Mouse (Mus musculus) right cerebral cortex, adult 2 months (tissue): ENCODE measurements around the gene Vmn1r60.
"Not testable (repeated sequence)": the region's sequence is repeated elsewhere in the genome, so short reads cannot be mapped to it uniquely, and the experiment has no call there.

Experiments
- DNase-seq, 2 experiments: peaks; one replicate each; pipeline ENCODE4 v3.0.0; 2021 to 2022; ENCODE audit warnings: low spot score in 2 of 2

Gene Vmn1r60

DNA sequence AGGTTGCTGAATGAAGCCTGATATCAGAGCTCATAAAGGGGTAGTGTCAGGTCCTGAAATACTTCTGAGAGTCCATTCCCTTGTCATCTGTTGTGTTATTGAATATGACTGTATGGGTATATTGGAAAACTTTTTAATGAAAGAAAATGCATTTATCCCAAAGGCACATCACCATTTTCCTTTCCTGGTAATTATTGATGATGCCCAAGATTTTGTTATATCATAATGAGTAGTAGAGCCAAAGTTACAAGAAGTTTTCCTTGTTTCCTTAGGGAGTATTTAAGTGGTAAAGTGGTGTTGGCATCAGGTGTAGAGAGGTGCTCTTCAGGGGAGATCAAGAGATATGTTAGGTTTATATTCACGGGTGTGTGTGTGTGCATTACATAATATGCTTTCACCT is at the start of gene Vmn1r60:
TSS of gene Vmn1r60 (minus strand) at position 101 of the 400 bp plus-strand sequence.
- DNase-seq = not testable (repeated sequence)

DNA sequence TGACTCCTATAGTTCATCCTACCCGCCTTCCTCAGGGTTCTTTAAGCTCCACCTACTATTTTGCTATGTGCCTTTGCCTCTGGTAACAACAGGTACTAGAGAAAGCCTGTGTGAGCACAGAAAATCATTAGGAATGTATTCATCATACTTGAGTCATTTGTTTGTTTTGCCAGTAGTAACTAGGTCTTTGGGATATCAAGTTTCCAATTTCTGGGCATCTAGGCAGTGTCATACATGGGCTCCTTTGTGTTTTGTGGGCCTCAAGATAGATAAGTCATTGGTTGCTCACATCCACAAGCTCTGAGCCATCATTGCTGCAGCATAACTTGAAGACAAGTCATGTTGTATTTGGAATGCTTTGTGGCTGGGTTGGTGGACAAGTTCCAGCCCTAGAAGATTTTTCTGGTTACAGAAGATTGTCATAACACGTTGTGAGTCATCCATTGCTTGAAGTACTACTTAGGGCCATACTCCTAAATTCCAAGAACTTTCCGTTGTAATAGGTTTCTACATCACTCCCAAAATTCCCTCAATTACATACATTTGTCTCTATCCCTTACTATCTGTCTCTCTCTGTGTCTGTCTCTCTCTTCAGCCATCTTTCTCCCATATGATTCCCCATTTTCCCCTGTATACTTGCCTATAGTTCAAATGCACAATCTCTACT is 6.2 kb downstream of the Vmn1r60 start:
- not testable (repeated sequence) for DNase-seq

DNA sequence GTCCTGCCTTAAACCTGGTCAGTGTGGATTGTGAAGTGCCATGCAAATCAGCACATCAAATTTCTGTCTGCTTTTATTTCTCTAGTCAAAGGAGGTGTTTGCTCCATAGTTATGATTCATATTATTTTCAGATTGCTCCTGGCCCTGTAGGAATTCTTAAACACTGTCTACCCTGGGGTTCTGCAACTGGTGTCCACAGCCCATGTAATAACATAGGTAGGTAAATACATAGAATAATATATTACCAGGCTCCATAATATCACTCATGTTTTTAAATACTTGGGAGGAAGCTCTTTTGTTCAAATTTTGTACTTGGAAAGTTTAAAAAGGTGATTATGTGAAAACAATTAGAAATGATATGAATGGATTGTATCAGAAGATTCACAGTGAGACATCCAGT is 53.3 kb downstream of the Vmn1r60 start, which contains the start of gene Vmn2r28:
TSS of gene Vmn2r28 (minus strand) at position 101 of the 400 bp plus-strand sequence.
- not testable (repeated sequence) for DNase-seq
